Mouse (Mus musculus) myocyte (in vitro differentiated cells): ENCODE data around the gene Ccdc85b.

Experiments
- CEBPB ChIP-seq: IDR thresholded peaks from 2 replicates; pipeline ENCODE4 v1.6.1; 2011; ENCODE audit warnings: mild to moderate bottlenecking, moderate library complexity; ENCODE audit not compliant: poor library complexity, insufficient read depth, severe bottlenecking
- MAX ChIP-seq: IDR thresholded peaks from one replicate; pipeline ENCODE4 v1.6.1; 2011; ENCODE audit warnings: low read depth, mild to moderate bottlenecking, control low read depth
- MYOD1 ChIP-seq, 3 experiments: IDR thresholded peaks; one replicate each; pipeline ENCODE4 v1.6.1; 2011; ENCODE audit warnings: control low read depth in 2 of 3, low read depth in 2 of 3, mild to moderate bottlenecking in 2 of 3, moderate library complexity in 1 of 3; ENCODE audit not compliant: insufficient read length in 2 of 3, control insufficient read depth in 1 of 3
- MYOG ChIP-seq, 3 experiments: IDR thresholded peaks; one replicate each; pipeline ENCODE4 v1.6.1; 2011; ENCODE audit warnings: control low read depth in 2 of 3, low read depth in 2 of 3, mild to moderate bottlenecking in 2 of 3; ENCODE audit not compliant: insufficient read length in 2 of 3, control insufficient read depth in 1 of 3, insufficient read depth in 1 of 3
- POLR2A ChIP-seq: IDR thresholded peaks from one replicate; pipeline ENCODE4 v1.6.1; 2011; ENCODE audit warnings: low read depth, mild to moderate bottlenecking, control low read depth, moderate library complexity; ENCODE audit not compliant: insufficient read length
- POLR2AphosphoS2 ChIP-seq: IDR thresholded peaks from one replicate; pipeline ENCODE4 v1.6.1; 2011; ENCODE audit warnings: low read depth, control low read depth; ENCODE audit not compliant: insufficient read length
- TCF12 ChIP-seq: IDR thresholded peaks from one replicate; pipeline ENCODE4 v1.6.1; 2011; ENCODE audit warnings: mild to moderate bottlenecking, control low read depth; ENCODE audit not compliant: poor library complexity, insufficient read depth, severe bottlenecking

- no peak for TF ChIP-seq MAX
- TF ChIP-seq POLR2A, result no peak
- no peak for TF ChIP-seq MYOG (IDR thresholded peaks at IDR 0.05; ENCODE audit: control insufficient read depth in 1 of 3, insufficient read depth in 1 of 3, insufficient read length in 2 of 3, low read depth in 2 of 3)
- no peak for TF ChIP-seq CEBPB
- TF ChIP-seq POLR2AphosphoS2, result no peak
- TF ChIP-seq MYOD1 (IDR thresholded peaks at IDR 0.05; ENCODE audit: control insufficient read depth in 1 of 3, insufficient read length in 2 of 3, low read depth in 2 of 3), result no peak
- TF ChIP-seq TCF12, result no peak
These were observed 26.8 kb upstream of the Ccdc85b start for GRCm38 (mm10) chr19:5484496-5484895.
